Mouse (Mus musculus): ENCODE results near the gene Prpf4.

- TF ChIP-seq CTCF (IDR thresholded peaks at IDR 0.05; ENCODE audit: borderline replicate concordance, insufficient read depth, low read length) (no peak), POLR2A (IDR thresholded peaks at IDR 0.05; ENCODE audit: low read depth, low read length) (no peak)
Measured at GRCm38 (mm10) chr4:62383207-62383606, 25.4 kb upstream of the Prpf4 start.

Measured in embryonic fibroblast, embryonic 13.5 days (primary cell).